Mouse (Mus musculus) ovary, postnatal 14 days (tissue): ENCODE results near the gene Dlgap3.

Experiments
- DNase-seq: peaks from one replicate; pipeline ENCODE4 v3.0.0; 2022; ENCODE audit warnings: low spot score

Gene Dlgap3

DNA sequence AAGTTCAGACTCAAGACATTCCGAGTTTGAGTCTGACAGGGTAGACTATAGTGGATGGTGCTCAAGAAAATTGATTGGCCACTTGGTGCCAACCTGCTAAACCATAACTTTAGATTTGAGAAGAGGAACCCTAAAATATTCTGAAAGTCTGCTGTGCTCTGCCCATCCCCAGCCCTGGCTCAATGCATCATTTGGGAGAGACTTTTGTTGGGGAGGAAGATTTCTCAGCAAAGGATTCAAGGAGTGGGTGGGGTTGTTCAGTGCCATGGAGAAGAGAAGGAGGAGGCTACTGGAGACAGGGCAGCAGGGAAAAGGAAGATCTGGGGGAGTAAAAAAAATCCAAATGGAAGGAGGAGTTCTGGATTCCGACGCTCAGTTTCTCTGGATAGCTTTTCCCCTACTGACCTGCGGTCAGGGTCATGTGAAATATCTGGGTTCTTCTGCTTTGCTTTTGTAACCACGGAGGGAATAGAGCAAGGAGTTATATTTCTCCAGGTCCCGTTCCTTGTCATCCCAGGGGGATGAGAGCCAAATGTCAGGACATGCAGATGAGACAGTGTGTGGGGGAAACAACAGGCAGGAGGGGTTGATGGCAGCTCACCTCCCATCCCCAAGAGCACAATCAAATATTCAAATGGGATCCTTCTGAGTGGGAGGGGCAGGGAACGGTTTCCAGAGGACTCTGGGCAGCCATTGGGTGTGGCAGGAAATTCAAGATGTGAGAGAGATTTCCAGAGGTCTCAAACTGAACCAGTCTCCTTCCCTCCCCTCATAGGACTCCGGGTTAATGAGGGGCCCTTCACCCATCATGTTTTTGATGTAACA lies 5.3 kb downstream of the Dlgap3 start:
- DNase-seq, result no peak

- DNase-seq, result no peak
Measured at GRCm38 (mm10) chr4:127174900-127175278, 5.9 kb downstream of the Dlgap3 start.

GRCm38 (mm10) chr4:127177961-127178360 lies 9.0 kb downstream of the Dlgap3 start:
- DNase-seq, result no peak

- no peak for DNase-seq
Measured at GRCm38 (mm10) chr4:127178671-127179070, 9.7 kb downstream of the Dlgap3 start.

DNA sequence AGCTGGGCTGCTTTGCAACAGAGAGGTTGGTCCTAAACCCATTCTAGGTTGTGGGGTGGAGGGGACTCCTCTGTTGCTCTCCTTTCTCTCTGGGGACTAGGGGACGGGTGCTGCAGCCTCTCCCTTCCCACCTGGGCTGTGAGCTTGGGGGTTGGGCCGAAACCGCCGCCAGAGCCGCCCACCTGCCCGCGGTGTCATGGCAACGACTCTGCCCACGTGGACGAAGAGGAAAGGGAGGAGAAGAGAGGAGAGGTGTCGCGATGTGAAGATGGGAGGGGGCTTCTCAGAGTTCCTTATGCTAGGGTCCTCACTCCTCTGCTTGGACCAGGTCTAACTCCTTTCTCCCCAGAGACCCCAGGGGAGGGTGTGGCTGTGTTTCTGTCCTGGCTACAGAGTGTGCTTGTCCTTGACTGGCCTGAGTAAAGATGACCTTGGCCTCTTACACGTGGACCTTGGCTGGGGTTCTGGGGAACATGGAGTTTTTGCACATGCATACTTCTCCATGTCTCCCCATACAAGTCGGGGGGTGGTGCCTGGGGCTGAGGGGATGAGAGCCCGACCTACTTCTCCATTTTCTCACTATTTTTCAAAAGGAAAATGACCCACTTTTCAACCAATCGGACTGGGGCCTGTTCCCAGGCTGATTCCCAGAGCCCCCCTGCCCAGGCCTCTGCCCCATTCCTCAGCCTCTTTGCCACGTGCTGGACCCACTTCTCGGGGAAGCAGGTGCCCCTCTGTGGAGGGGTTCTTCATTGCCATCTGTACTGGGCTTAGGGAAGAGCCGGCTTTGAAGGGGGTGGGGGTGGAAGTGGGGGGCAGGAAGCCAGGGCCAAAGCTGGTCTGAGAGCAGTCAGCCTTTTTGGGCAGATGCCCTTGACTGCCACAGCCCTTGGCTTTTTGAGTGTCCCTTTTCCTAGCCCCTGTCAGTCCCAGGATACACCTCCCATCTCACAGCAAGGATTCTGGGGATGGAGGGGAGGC lies 10.8 kb downstream of the Dlgap3 start:
- no peak for DNase-seq

- no peak for DNase-seq
Measured at GRCm38 (mm10) chr4:127180450-127180840, 11.4 kb downstream of the Dlgap3 start.

DNA sequence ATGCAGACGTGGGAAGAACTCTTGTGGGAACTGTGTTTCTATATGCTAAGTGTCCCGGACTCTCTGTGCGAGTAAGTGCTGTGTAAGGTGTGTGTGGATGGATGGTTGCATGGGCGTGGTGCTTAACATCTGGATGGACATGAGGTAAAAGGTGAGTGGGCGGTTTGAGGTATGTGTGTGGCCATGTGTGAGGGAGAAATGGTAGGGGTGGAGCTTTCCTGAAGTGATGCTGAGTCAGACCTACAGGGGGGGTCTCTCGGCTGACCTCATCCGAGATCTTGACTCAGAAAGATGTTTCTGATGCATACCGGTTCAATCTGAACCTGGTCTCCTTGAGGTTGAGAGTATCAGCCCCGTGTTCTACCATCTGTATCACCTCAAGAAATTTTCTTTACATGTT lies 12.0 kb downstream of the Dlgap3 start:
- DNase-seq, result no peak

DNA sequence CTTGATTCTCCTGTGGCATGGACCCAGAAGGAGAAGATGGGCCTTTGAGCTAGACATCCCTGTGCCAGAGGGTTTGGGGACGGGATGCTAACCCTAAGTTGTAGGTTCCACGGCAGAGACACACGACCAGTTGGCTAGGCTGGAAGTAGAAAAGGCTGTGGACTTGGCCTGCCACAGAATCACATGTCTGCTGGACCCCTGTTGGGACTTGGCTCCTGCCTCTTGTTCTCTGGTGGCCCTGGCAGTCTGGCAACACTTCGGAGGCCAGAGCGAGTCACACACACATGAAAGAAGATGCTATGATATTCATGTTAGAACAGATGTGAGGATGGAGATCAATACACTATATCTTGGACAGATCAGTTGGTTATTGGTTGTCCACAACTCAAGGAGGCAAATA lies 14.9 kb downstream of the Dlgap3 start:
- no peak for DNase-seq

GRCm38 (mm10) chr4:127190921-127191320 lies 21.9 kb downstream of the Dlgap3 start:
- DNase-seq, result no peak

DNA sequence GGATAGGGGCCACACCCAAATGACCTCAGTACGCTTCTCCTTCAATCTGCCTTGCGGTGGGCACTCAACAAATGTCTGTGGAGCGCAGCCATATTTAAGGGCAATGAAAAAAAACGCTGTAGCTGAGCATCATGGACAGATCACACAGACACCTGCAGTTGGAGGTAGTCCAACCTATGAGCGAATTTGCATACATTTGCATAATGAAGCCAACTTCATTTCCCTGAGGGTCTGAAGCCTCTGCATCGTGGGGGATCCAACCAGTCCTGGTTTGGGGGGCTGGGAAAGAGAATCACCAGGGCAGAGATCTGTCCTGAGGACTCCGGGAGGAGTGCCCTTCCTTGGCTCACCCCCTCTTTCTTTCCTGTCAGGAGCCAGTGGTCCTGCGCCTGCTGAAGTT lies 23.7 kb downstream of the Dlgap3 start:
- DNase-seq, result no peak

- DNase-seq, result no peak
Measured at GRCm38 (mm10) chr4:127193378-127194155, 24.6 kb downstream of the Dlgap3 start.

GRCm38 (mm10) chr4:127194477-127195269 lies 25.7 kb downstream of the Dlgap3 start:
- DNase-seq, result no peak

GRCm38 (mm10) chr4:127198609-127199008 lies 29.6 kb downstream of the Dlgap3 start:
- DNase-seq, result no peak

DNA sequence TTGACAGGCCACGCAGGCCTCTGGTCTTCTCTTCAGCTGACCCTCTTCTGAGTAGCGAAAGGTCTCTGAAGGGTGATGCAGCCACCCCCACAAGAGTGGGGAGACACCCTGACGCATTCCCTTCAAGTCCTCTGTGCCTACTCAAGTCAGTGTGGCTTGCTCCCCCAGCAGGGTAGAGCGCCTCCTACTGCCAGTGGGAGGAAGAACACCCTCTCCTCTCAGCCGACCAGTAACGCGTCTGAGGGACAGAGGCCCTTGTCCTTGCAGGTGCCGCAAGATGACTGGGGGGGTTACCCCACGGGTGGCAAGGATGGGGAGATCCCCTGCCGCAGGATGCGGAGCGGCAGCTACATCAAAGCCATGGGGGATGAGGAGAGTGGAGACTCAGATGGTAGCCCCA lies 30.4 kb downstream of the Dlgap3 start:
- no peak for DNase-seq

DNA sequence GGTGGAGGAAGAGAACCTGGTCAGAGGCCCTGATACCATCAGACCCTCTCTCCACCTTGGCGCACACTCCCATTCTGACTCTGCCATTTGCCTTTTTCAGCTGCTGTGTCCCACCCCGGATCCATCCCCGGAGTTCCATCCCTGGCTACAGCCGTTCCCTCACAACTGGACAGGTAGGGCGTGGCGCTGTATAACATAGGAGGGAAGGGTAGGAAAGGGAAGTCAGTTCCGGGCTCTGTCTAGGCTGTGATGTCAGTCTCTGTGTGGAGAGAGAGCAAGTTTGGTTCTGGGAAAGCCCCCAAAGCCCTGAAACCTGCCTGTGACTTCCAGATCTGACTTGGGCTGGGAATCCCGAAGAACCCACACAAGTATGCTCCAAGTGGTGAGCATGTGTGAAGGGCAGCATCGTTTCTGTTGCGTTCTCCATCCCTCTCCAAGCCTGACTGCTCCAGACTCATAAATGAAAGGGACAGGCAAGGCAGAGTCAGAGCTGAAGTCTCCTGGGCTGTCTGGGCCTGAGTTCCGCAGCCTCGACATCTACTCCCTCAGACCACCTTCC lies 31.2 kb downstream of the Dlgap3 start:
- DNase-seq, result no peak

GRCm38 (mm10) chr4:127200769-127201617 lies 32.0 kb downstream of the Dlgap3 start:
- DNase-seq, result no peak

- DNase-seq, result no peak
Measured at GRCm38 (mm10) chr4:127203081-127203480, 34.1 kb downstream of the Dlgap3 start.

GRCm38 (mm10) chr4:127211318-127211717 lies 42.3 kb downstream of the Dlgap3 start:
- DNase-seq, result no peak

- no peak for DNase-seq
Measured at GRCm38 (mm10) chr4:127214510-127214909, 45.5 kb downstream of the Dlgap3 start.

- DNase-seq, result no peak
Measured at GRCm38 (mm10) chr4:127215103-127215502, 46.1 kb downstream of the Dlgap3 start.
